Mouse (Mus musculus) MEL (cell line): Measurements from ENCODE around the gene Lipa. TPM values are rescaled to one million over a fixed set of nuclear protein-coding genes. Genes with fewer than 3 reads are reported as not detected.

ENCODE experiments used
- DNase-seq: peaks from one replicate; pipeline ENCODE4 v3.0.0; 2011; ENCODE audit warnings: low read depth, low spot score
- H3K27ac ChIP-seq: 2 replicates; pipeline ENCODE4 v1.5.1; 2012; ENCODE audit warnings: low read depth, mild to moderate bottlenecking, control low read depth, low read length, moderate library complexity; ENCODE audit not compliant: control insufficient read depth
- H3K27me3 ChIP-seq, 2 experiments: fragments of 150-350 bp in 1 of 2; sonication (generic) in 1 of 2; 2 replicates each; pipeline ENCODE4 v1.6.1; 2012; ENCODE audit warnings: low read length in 2 of 2, mild to moderate bottlenecking in 2 of 2, improper control_type of control experiment in 1 of 2, moderate library complexity in 1 of 2; ENCODE audit not compliant: insufficient read depth in 2 of 2, control insufficient read depth in 1 of 2
- H3K36me3 ChIP-seq, 2 experiments: 2 replicates each; pipeline ENCODE4 v1.6.1; 2012 to 2014; ENCODE audit warnings: low read length in 2 of 2, improper control_type of control experiment in 1 of 2, inconsistent platforms in 1 of 2, mild to moderate bottlenecking in 1 of 2; ENCODE audit not compliant: insufficient read depth in 2 of 2, control insufficient read depth in 1 of 2
- H3K4me1 ChIP-seq, 2 experiments: fragments of 150-350 bp in 1 of 2; sonication (generic) in 1 of 2; 2 replicates each; pipeline ENCODE4 v1.6.1; 2012; ENCODE audit warnings: low read length in 2 of 2, improper control_type of control experiment in 1 of 2, mild to moderate bottlenecking in 1 of 2; ENCODE audit not compliant: insufficient read depth in 2 of 2, control insufficient read depth in 1 of 2
- H3K4me3 ChIP-seq, 2 experiments: fragments of 150-350 bp in 1 of 2; sonication (generic) in 1 of 2; 2 replicates each; pipeline ENCODE4 v1.5.1; 2012; ENCODE audit warnings: low read depth in 2 of 2, low read length in 2 of 2, mild to moderate bottlenecking in 2 of 2, moderate library complexity in 2 of 2, control low read depth in 1 of 2, improper control_type of control experiment in 1 of 2; ENCODE audit not compliant: control insufficient read depth in 1 of 2, insufficient read depth in 1 of 2
- H3K79me2 ChIP-seq: 2 replicates; pipeline ENCODE4 v1.6.1; 2012; ENCODE audit warnings: mild to moderate bottlenecking, low read length, moderate library complexity; ENCODE audit not compliant: control insufficient read depth, poor library complexity, insufficient read depth
- H3K9ac ChIP-seq: 2 replicates; pipeline ENCODE4 v1.6.1; 2012; ENCODE audit warnings: low read depth, mild to moderate bottlenecking, control low read depth, low read length, moderate library complexity; ENCODE audit not compliant: control insufficient read depth, poor library complexity, severe bottlenecking
- H3K9me3 ChIP-seq: fragments of 150-350 bp; sonication (generic); replicated peaks from 2 replicates; pipeline ENCODE4 v1.6.1; 2012; ENCODE audit warnings: mild to moderate bottlenecking, low read length, improper control_type of control experiment, moderate library complexity; ENCODE audit not compliant: insufficient read depth
- CHD1 ChIP-seq: IDR thresholded peaks from 2 replicates; pipeline ENCODE4 v1.6.1; 2012; ENCODE audit warnings: low read depth, mild to moderate bottlenecking, inconsistent platforms, low read length, improper control_type of control experiment
- E2F4 ChIP-seq: IDR thresholded peaks from 2 replicates; pipeline ENCODE4 v1.6.1; 2011; ENCODE audit warnings: low read depth, low read length, improper control_type of control experiment, borderline replicate concordance
- ELF1 ChIP-seq: IDR thresholded peaks from 2 replicates; pipeline ENCODE4 v1.6.1; 2014; ENCODE audit warnings: low read depth, mild to moderate bottlenecking, inconsistent platforms, low read length, improper control_type of control experiment, moderate library complexity
- EP300 ChIP-seq, 2 experiments: IDR thresholded peaks; 2 replicates each; pipeline ENCODE4 v1.6.1; 2011; ENCODE audit warnings: improper control_type of control experiment in 2 of 2, low read length in 2 of 2, low read depth in 1 of 2, mild to moderate bottlenecking in 1 of 2
- ETS1 ChIP-seq: IDR thresholded peaks from 2 replicates; pipeline ENCODE4 v1.6.1; 2012; ENCODE audit warnings: low read depth, mild to moderate bottlenecking, inconsistent platforms, low read length, improper control_type of control experiment, moderate library complexity
- GABPA ChIP-seq: IDR thresholded peaks from 2 replicates; pipeline ENCODE4 v1.6.1; 2012; ENCODE audit warnings: low read depth, mild to moderate bottlenecking, inconsistent platforms, low read length, improper control_type of control experiment, moderate library complexity
- GATA1 ChIP-seq: IDR thresholded peaks from 2 replicates; pipeline ENCODE4 v1.6.1; 2011; ENCODE audit warnings: low read depth, low read length, improper control_type of control experiment
- HCFC1 ChIP-seq: IDR thresholded peaks from 2 replicates; pipeline ENCODE4 v1.6.1; 2012; ENCODE audit warnings: low read depth, mild to moderate bottlenecking, inconsistent platforms, low read length, improper control_type of control experiment, moderate library complexity
- JUND ChIP-seq: IDR thresholded peaks from 2 replicates; pipeline ENCODE4 v1.6.1; 2011; ENCODE audit warnings: low read depth, mild to moderate bottlenecking, improper control_type of control experiment, low read length
- KAT2A ChIP-seq: conservative IDR thresholded peaks from 2 replicates; pipeline ENCODE4 v1.6.1; 2012; ENCODE audit warnings: low read depth, low read length, improper control_type of control experiment, inconsistent platforms
- MAX ChIP-seq: IDR thresholded peaks from 2 replicates; pipeline ENCODE4 v1.6.1; 2011; ENCODE audit warnings: low read length, improper control_type of control experiment
- MXI1 ChIP-seq: IDR thresholded peaks from 2 replicates; pipeline ENCODE4 v1.6.1; 2011; ENCODE audit warnings: mild to moderate bottlenecking, low read depth, low read length, improper control_type of control experiment
- MYC ChIP-seq: IDR thresholded peaks from 2 replicates; pipeline ENCODE4 v1.6.1; 2011; ENCODE audit warnings: low read depth, mild to moderate bottlenecking, low read length, improper control_type of control experiment, moderate library complexity
- NRF1 ChIP-seq: IDR thresholded peaks from 2 replicates; pipeline ENCODE4 v1.6.1; 2014; ENCODE audit warnings: low read depth, mild to moderate bottlenecking, inconsistent platforms, low read length, improper control_type of control experiment, moderate library complexity; ENCODE audit not compliant: poor library complexity, insufficient read depth, severe bottlenecking
- POLR2A ChIP-seq, 2 experiments: IDR thresholded peaks; 2 replicates each; pipeline ENCODE4 v1.6.1; 2011 to 2012; ENCODE audit warnings: low read length in 2 of 2, mild to moderate bottlenecking in 2 of 2, control low read depth in 1 of 2, improper control_type of control experiment in 1 of 2, low read depth in 1 of 2, moderate library complexity in 1 of 2; ENCODE audit not compliant: control insufficient read depth in 1 of 2, insufficient read depth in 1 of 2, poor library complexity in 1 of 2
- RCOR1 ChIP-seq: IDR thresholded peaks from 2 replicates; pipeline ENCODE4 v1.6.1; 2012; ENCODE audit warnings: low read depth, mild to moderate bottlenecking, inconsistent platforms, low read length, improper control_type of control experiment
- SIN3A ChIP-seq: IDR thresholded peaks from 2 replicates; pipeline ENCODE4 v1.6.1; 2012; ENCODE audit warnings: low read length, improper control_type of control experiment, inconsistent platforms
- TCF12 ChIP-seq: IDR thresholded peaks from 2 replicates; pipeline ENCODE4 v1.6.1; 2014; ENCODE audit warnings: low read depth, mild to moderate bottlenecking, inconsistent platforms, low read length, improper control_type of control experiment, moderate library complexity
- UBTF ChIP-seq: IDR thresholded peaks from 2 replicates; pipeline ENCODE4 v1.6.1; 2012; ENCODE audit warnings: low read depth, mild to moderate bottlenecking, inconsistent platforms, low read length, improper control_type of control experiment, moderate library complexity, borderline replicate concordance; ENCODE audit not compliant: insufficient read depth
- ZKSCAN1 ChIP-seq: IDR thresholded peaks from 2 replicates; pipeline ENCODE4 v1.6.1; 2012; ENCODE audit warnings: low read depth, mild to moderate bottlenecking, inconsistent platforms, low read length, improper control_type of control experiment, moderate library complexity
- ZNF384 ChIP-seq: IDR thresholded peaks from 2 replicates; pipeline ENCODE4 v1.6.1; 2012; ENCODE audit warnings: low read depth, mild to moderate bottlenecking, inconsistent platforms, low read length, improper control_type of control experiment
- polyA plus RNA-seq, 2 experiments: library from polyadenylated mRNA; stranded (reverse) in 1 of 2; unstranded in 1 of 2; fragments of >175 nt in 1 of 2; fragments of >200 nt in 1 of 2; gene quantifications; 2 replicates each; pipeline versions ENCODE4 v1.2.1 to v1.2.4; 2012; ENCODE audit warnings: low replicate concordance in 2 of 2, low read depth in 1 of 2; ENCODE audit not compliant: insufficient read length in 2 of 2, insufficient read depth in 1 of 2, missing spikeins in 1 of 2
- total RNA-seq: library from RNA; depleted of rRNA; stranded (reverse); fragments of 300-350 nt; gene quantifications from 2 replicates; pipeline ENCODE4 v1.2.3, GENCODE M21; 2012

The Lipa gene
- total and polyA plus RNA-seq, 3 experiments: 7.6 to 13.8 TPM; not detected in 1

GRCm38 (mm10) chr19:34468216-34468615 lies 59.1 kb downstream of the Lipa start:
- no peak for DNase-seq
- Histone ChIP-seq H3K27ac (no peak overlapping the region), H3K36me3 (no peaks in the 10 kb centered on the region), H3K4me3 (no peak overlapping the region), H3K27me3 (peaks cover 0 to 6% of the 10 kb centered on the region in 2 experiments), H3K9ac (no peak overlapping the region), H3K79me2 (no peaks in the 10 kb centered on the region), H3K4me1 (peaks cover 0 to 3% of the 10 kb centered on the region in 2 experiments; a peak in 1 of 4 replicates), H3K9me3 (no peaks in the 10 kb centered on the region)
- TF ChIP-seq MAX: no peak
- TF ChIP-seq NRF1: no peak
- TF ChIP-seq UBTF: no peak
- no peak for TF ChIP-seq ZNF384
- TF ChIP-seq JUND: no peak

- DNase-seq: no peak
- Histone ChIP-seq H3K4me3 (no peak overlapping the region), H3K9me3 (no peaks in the 10 kb centered on the region), H3K27ac (no peak overlapping the region), H3K79me2 (no peaks in the 10 kb centered on the region), H3K27me3 (peaks cover 3 to 6% of the 10 kb centered on the region in 2 experiments), H3K4me1 (no peaks in the 10 kb centered on the region), H3K36me3 (no peaks in the 10 kb centered on the region), H3K9ac (no peak overlapping the region)
- no peak for TF ChIP-seq GABPA
- no peak for TF ChIP-seq KAT2A
- no peak for TF ChIP-seq GATA1
- no peak for TF ChIP-seq E2F4
- no peak for TF ChIP-seq ZNF384
- TF ChIP-seq HCFC1: no peak
- no peak for TF ChIP-seq TCF12
- TF ChIP-seq JUND: no peak
- TF ChIP-seq EP300 (IDR thresholded peaks at IDR 0.05; ENCODE audit: low read depth in 1 of 2, low read length in 2 of 2): no peak
- no peak for TF ChIP-seq MXI1
- no peak for TF ChIP-seq ZKSCAN1
- TF ChIP-seq RCOR1: no peak
- no peak for TF ChIP-seq POLR2A (IDR thresholded peaks at IDR 0.05; ENCODE audit: control insufficient read depth in 1 of 2, insufficient read depth in 1 of 2, low read depth in 1 of 2, low read length in 2 of 2, poor library complexity in 1 of 2)
- no peak for TF ChIP-seq MYC
- no peak for TF ChIP-seq CHD1
- TF ChIP-seq SIN3A: no peak
- TF ChIP-seq ETS1: no peak
- TF ChIP-seq ELF1: no peak
These were observed 62.8 kb downstream of the Lipa start for GRCm38 (mm10) chr19:34464453-34464852.
